Mouse (Mus musculus) erythroblast, embryonic 14.5 days (primary cell): ENCODE measurements around the gene Ergic1. TPM values are rescaled to one million over a fixed set of nuclear protein-coding genes. Genes with fewer than 3 reads are reported as not detected.

Experiments used
- H3K27me3 ChIP-seq: 2 replicates; pipeline ENCODE4 v1.6.1; 2012; ENCODE audit warnings: inconsistent platforms; ENCODE audit not compliant: control insufficient read depth
- H3K36me3 ChIP-seq: 2 replicates; pipeline ENCODE4 v1.6.1; 2012; ENCODE audit warnings: mild to moderate bottlenecking, inconsistent platforms; ENCODE audit not compliant: control insufficient read depth
- H3K4me1 ChIP-seq: 2 replicates; pipeline ENCODE4 v1.6.1; 2012; ENCODE audit warnings: inconsistent platforms; ENCODE audit not compliant: control insufficient read depth
- H3K4me3 ChIP-seq: replicated peaks from 2 replicates; pipeline ENCODE3; 2012; ENCODE audit warnings: moderate library complexity, mild to moderate bottlenecking, inconsistent platforms
- H3K9me3 ChIP-seq: 2 replicates; pipeline ENCODE4 v1.6.1; 2012; ENCODE audit warnings: low read length, inconsistent platforms, mixed read lengths; ENCODE audit not compliant: control insufficient read depth
- GATA1 ChIP-seq: IDR thresholded peaks from 2 replicates; pipeline ENCODE4 v1.6.1; 2012; ENCODE audit warnings: low read length, inconsistent platforms, mixed read lengths
- TAL1 ChIP-seq: IDR thresholded peaks from 3 replicates; pipeline ENCODE4 v1.6.1; 2012; ENCODE audit warnings: low read length, inconsistent platforms, mixed read lengths
- polyA plus RNA-seq: library from polyadenylated mRNA; stranded (reverse); fragments of >175 nt; gene quantifications from 2 replicates; pipeline ENCODE4 v1.2.3, GENCODE M21; 2012

Ergic1 gene
- polyA plus RNA-seq, 1 experiment: 0.23 TPM

DNA sequence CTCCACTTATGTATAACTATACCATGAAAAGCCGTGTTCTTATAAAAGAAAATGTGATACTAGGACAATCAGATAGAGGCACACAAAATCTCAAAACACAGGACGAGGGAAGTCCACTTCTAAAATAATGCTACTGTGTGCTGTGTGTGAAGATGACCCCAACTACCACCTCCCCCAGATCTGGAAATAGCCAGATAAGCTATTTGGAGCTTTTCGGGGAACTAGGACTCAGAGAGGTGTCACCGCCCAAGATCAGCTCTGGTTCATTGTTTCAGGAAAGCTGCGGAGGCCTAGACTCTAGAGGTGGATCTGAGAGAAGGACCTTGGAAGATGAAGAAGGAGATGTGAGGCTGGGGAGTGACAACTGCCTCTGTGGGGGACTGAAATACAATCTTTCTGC, 26.6 kb upstream of the Ergic1 start:
- H3K4me1 ChIP-seq: peaks cover 64% of the 10 kb centered on the region

DNA sequence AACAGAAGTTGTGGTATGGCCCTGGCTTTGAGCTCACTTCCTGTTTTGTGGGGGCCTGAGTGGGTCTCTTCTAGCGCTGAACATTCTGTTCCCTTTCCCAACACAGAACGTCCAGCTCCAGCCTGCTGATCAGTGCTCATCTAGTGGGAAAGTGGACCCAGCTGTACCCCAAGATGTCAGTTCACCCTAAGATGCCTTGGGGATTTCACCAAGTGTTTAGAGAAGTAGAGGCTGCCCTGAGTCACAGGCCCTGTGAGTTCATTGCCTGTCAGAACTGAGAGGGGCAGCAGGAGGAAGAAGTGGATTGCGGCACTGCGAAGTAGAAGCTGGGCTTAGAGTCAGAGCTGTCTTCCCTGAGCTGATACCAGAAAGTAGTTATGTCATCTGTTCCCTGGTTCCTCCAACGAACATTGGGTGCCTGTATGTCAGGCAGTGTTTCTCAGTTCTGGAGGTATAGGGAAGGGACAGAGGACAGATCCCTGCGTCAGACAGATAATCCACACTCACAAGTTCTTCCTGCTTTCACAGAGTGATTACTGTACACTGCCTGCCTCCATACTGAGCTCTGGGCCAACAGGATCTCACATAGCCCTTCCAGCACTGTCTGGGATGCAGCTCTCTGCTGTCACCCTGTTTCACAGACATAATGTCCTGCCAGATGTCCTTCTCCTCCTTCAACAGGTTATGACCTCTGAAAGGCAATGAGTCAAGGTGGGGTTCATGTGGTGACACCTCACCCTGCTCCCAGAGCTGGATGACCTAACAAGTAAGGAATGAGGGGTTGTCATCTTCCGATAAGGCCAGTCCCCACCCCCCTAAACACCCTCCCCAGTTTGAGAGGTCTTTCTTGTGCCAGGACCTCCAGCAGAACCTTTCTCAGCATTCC, 25.8 kb upstream of the Ergic1 start:
- Histone ChIP-seq H3K4me1 (peaks cover 64% of the 10 kb centered on the region), H3K27me3 (peaks cover 19% of the 10 kb centered on the region), H3K9me3 (no peaks in the 10 kb centered on the region), H3K36me3 (no peaks in the 10 kb centered on the region), H3K4me3 (no peak overlapping the region)
- TF ChIP-seq GATA1 (no peak), TAL1 (no peak)

More for the DNA sequence above, 26.6 kb upstream of the Ergic1 start:
- peaks cover 12% of the 10 kb centered on the region for H3K27me3 ChIP-seq
- TF ChIP-seq GATA1 (no peak), TAL1 (no peak)
- no peak overlapping the region for H3K4me3 ChIP-seq
- H3K9me3 ChIP-seq: no peaks in the 10 kb centered on the region
- H3K36me3 ChIP-seq: no peaks in the 10 kb centered on the region

DNA sequence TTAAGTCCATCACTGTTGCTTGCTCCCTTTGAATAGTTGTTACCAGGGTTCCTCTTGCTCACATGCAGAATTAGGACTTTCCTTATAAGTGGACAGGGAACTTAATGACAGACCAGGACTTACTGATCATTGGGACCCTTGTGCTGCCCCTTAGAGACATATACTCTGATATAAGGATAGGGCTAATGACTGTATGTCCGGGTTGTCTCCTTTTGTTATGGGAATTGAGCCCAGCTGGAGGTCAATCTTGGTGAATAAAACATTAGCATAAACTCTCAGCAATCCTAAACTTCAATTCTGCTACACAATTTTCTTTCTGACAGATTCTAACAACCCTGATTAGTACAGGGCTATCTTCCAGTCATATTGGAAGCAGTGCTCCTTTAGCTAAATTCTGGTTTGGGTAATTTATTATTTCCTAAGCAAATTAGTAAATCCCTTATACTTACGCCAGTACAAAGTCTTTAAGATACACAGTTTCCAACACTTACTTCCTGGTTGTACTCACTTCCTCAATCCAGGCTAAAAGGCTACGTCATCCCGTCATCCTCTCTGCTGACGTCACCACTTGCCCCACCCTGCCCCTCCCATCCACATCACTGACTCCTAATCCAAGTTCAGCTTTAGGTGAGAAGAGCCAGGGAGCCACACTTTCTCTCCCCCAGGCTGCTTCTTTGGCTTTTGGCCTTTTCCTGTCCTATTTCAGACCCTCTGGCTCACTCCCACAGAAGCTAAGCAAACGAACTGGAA, 23.4 kb upstream of the Ergic1 start:
- no peak for TF ChIP-seq GATA1
- no peak for TF ChIP-seq TAL1
- Histone ChIP-seq H3K27me3 (peaks cover 25% of the 10 kb centered on the region), H3K9me3 (no peaks in the 10 kb centered on the region), H3K36me3 (no peaks in the 10 kb centered on the region), H3K4me1 (peaks cover 52% of the 10 kb centered on the region), H3K4me3 (no peak overlapping the region)

DNA sequence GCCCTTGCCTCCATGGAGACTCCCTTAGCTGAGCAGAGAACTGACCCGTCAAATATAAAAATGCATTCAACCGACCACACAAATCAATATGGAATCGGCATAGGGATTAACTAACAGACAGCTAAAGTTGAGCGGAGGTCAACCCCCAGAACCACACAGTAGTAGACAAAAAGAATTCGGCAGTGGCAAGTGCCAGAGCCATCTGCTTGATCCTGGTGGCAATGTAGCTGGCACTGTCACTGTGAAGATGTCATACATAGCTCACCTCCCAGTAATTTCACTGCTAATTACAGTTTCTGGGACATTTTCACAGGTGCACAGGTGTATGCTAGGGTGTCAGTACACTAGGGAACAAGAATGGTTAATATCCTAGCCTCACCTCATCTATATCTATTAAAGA, 21.2 kb upstream of the Ergic1 start:
- no peaks in the 10 kb centered on the region for H3K9me3 ChIP-seq
- H3K4me1 ChIP-seq: peaks cover 37% of the 10 kb centered on the region
- TF ChIP-seq GATA1 (no peak), TAL1 (no peak)
- H3K4me3 ChIP-seq: no peak overlapping the region
- H3K27me3 ChIP-seq: peaks cover 24% of the 10 kb centered on the region
- no peaks in the 10 kb centered on the region for H3K36me3 ChIP-seq

DNA sequence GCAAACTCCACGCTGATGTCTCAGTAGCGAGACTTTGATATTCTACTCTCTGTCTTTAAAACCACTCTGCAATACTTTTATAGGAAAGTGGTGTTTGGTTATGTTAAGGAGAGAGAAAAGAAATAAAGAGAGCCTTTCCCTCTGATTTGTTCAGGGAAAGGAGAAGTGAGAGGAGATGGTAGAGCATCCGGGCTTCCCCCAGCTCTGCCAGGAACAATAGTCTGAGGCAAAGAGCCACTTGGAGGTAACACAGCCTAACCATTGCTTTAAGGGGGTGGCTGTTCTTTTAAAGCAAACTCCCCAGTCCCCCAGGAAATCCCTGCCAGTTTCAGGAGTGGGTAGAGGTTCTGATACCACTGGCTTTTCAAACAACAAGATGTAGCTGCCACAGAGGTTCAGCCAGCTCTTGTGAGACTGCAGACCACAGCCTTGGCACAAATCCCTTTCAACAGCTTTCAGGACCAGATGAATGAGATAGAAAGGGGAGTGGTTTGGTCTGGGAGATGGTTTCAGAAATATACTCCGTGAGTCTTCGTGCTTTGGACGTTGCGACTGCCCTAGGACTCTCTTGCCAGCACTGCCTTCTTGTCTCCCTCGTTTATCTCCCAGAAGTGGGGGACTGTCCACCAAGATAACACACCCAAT, 16.8 kb upstream of the Ergic1 start:
- Histone ChIP-seq H3K9me3 (no peaks in the 10 kb centered on the region), H3K27me3 (peaks cover 31% of the 10 kb centered on the region), H3K4me1 (peaks cover 23% of the 10 kb centered on the region), H3K36me3 (no peaks in the 10 kb centered on the region), H3K4me3 (no peak overlapping the region)
- TF ChIP-seq TAL1: no peak
- TF ChIP-seq GATA1: no peak

DNA sequence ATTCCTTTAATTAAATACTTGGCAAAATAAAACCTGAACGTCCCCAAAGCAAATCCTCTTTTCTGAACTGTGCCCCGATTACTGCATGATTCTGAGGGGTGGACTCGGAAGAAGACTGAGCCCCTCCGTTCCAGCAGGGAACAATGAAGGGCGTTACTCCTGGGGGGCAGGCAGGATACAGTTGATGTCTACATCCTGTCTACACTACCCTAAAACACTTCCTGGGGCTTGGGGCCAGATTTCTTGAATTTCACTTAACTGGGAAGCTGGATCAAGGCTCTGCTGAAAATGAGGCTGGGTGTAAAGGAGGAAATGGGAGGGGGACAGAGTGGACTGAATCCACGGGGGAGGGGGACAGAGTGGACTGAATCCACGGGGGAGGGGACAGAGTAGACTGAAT, 13.5 kb upstream of the Ergic1 start:
- TF ChIP-seq TAL1: no peak
- TF ChIP-seq GATA1: no peak
- Histone ChIP-seq H3K4me3 (no peak overlapping the region), H3K27me3 (peaks cover 51% of the 10 kb centered on the region), H3K9me3 (no peaks in the 10 kb centered on the region), H3K36me3 (no peaks in the 10 kb centered on the region), H3K4me1 (peaks cover 26% of the 10 kb centered on the region)

DNA sequence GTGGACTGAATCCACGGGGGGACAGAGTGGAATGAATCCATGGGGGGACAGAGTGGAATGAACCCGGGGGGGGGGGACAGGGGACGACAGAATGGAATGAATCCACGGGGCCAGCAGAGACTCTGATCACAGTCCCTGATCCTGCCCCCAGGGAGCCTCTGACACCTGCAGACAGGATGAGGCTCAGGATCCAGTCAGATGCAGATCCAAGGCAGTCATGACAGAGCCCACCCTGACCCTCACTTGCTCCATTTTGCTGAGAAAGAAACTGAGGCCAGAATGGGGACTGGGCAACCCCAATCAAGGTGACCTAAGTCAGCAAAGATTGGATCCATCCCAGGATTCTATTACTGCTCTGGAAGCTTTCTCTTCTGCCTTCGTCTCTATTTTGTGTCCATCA, 12.7 kb upstream of the Ergic1 start:
- H3K4me1 ChIP-seq: peaks cover 26% of the 10 kb centered on the region
- no peaks in the 10 kb centered on the region for H3K36me3 ChIP-seq
- no peaks in the 10 kb centered on the region for H3K9me3 ChIP-seq
- H3K4me3 ChIP-seq: no peak overlapping the region
- TF ChIP-seq TAL1 (no peak), GATA1 (no peak)
- H3K27me3 ChIP-seq: peaks cover 57% of the 10 kb centered on the region

DNA sequence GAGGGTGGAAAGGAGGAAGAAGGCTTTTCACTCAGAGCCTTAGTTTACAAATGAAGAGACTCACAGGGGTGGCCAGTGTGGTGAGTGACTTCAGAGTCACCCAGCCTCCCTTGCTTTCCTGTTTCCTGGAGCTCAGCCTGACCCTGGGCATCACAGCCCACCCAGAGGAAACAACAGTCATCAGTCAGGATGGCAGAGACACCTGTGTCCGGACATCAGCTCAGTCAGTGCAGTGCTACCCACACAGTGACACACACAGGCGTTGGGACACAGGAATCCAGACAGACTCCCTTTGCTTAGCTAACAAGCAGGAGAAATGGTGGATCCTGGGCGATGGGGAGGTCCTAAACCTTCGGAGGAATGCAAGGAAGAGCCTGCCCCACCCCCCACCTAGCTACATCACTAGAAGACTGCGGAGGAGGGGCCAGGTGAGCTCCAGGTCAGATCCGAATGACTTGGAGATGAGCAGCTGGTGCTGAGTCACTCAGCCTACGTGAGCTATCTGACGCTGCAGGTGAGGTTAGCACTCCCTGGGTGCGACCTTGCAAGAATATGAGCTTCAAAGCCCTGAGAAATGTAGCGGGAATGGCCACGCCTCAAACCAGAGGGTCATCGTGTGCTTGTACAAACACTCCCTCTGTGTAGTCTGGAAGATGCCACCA, 12.0 kb upstream of the Ergic1 start:
- H3K4me1 ChIP-seq: peaks cover 26% of the 10 kb centered on the region
- H3K36me3 ChIP-seq: no peaks in the 10 kb centered on the region
- H3K9me3 ChIP-seq: no peaks in the 10 kb centered on the region
- TF ChIP-seq TAL1: no peak
- no peak for TF ChIP-seq GATA1
- no peak overlapping the region for H3K4me3 ChIP-seq
- peaks cover 61% of the 10 kb centered on the region for H3K27me3 ChIP-seq
